Mouse (Mus musculus): ENCODE data around the gene Arid5b.

Arid5b gene

GRCm38 (mm10) chr10:68136480-68137083 is 142.0 kb downstream of the Arid5b start:
- peak; percentile 76 for DNase-seq (ENCODE audit: low spot score)

- no peak for DNase-seq (ENCODE audit: low spot score)
Measured at GRCm38 (mm10) chr10:68136051-68136450, 142.5 kb downstream of the Arid5b start.

- DNase-seq (ENCODE audit: low spot score) = no peak
Measured at GRCm38 (mm10) chr10:68135416-68135815, 143.1 kb downstream of the Arid5b start.

GRCm38 (mm10) chr10:68134549-68134948 is 144.0 kb downstream of the Arid5b start:
- no peak for DNase-seq (ENCODE audit: low spot score)

- DNase-seq (ENCODE audit: low spot score) = no peak
Measured at GRCm38 (mm10) chr10:68134071-68134470, 144.5 kb downstream of the Arid5b start.

- DNase-seq (ENCODE audit: low spot score) = no peak
Measured at GRCm38 (mm10) chr10:68132636-68133035, 145.9 kb downstream of the Arid5b start.

- DNase-seq (ENCODE audit: low spot score) = no peak
Measured at GRCm38 (mm10) chr10:68132154-68132553, 146.4 kb downstream of the Arid5b start.

GRCm38 (mm10) chr10:68129651-68130050 is 148.9 kb downstream of the Arid5b start:
- DNase-seq (ENCODE audit: low spot score) = no peak

GRCm38 (mm10) chr10:68129009-68129408 is 149.5 kb downstream of the Arid5b start:
- no peak for DNase-seq (ENCODE audit: low spot score)

- DNase-seq (ENCODE audit: low spot score) = no peak
Measured at GRCm38 (mm10) chr10:68128441-68128848, 150.1 kb downstream of the Arid5b start.

GRCm38 (mm10) chr10:68127604-68128256 is 150.8 kb downstream of the Arid5b start:
- no peak for DNase-seq (ENCODE audit: low spot score)

GRCm38 (mm10) chr10:68127104-68127503 is 151.4 kb downstream of the Arid5b start:
- DNase-seq (ENCODE audit: low spot score) = no peak

- no peak for DNase-seq (ENCODE audit: low spot score)
Measured at GRCm38 (mm10) chr10:68126551-68126950, 152.0 kb downstream of the Arid5b start.

GRCm38 (mm10) chr10:68125919-68126550 is 152.5 kb downstream of the Arid5b start:
- DNase-seq (ENCODE audit: low spot score) = no peak

- DNase-seq (ENCODE audit: low spot score) = no peak
Measured at GRCm38 (mm10) chr10:68124985-68125384, 153.6 kb downstream of the Arid5b start.

- no peak for DNase-seq (ENCODE audit: low spot score)
Measured at GRCm38 (mm10) chr10:68123446-68123845, 155.1 kb downstream of the Arid5b start.

GRCm38 (mm10) chr10:68121960-68122359 is 156.6 kb downstream of the Arid5b start:
- DNase-seq (ENCODE audit: low spot score) = no peak

GRCm38 (mm10) chr10:68121251-68121650 is 157.3 kb downstream of the Arid5b start:
- DNase-seq (ENCODE audit: low spot score) = no peak

- DNase-seq (ENCODE audit: low spot score) = no peak
Measured at GRCm38 (mm10) chr10:68120011-68120410, 158.5 kb downstream of the Arid5b start.

GRCm38 (mm10) chr10:68119285-68119684 is 159.3 kb downstream of the Arid5b start:
- DNase-seq (ENCODE audit: low spot score) = no peak

- DNase-seq (ENCODE audit: low spot score) = no peak
Measured at GRCm38 (mm10) chr10:68114955-68115354, 163.6 kb downstream of the Arid5b start.

- DNase-seq (ENCODE audit: low spot score) = no peak
Measured at GRCm38 (mm10) chr10:68113645-68114044, 164.9 kb downstream of the Arid5b start.

- no peak for DNase-seq (ENCODE audit: low spot score)
Measured at GRCm38 (mm10) chr10:68112983-68113382, 165.6 kb downstream of the Arid5b start.

Measured in layer of hippocampus, adult 9-10 months (tissue).